Mouse (Mus musculus): ENCODE measurements around the gene Lcn9.

Gene Lcn9

GRCm38 (mm10) chr2:25847226-25847625 is 24.3 kb downstream of the Lcn9 start, which contains the start of gene Sohlh1:
Gene Sohlh1, minus strand, starts transcription at chr2:25847248.
- no peak for DNase-seq (ENCODE audit: low spot score)

GRCm38 (mm10) chr2:25850330-25850729 is 27.4 kb downstream of the Lcn9 start:
- peak; percentile 39 for DNase-seq (ENCODE audit: low spot score)

- no peak for DNase-seq (ENCODE audit: low spot score)
Measured at GRCm38 (mm10) chr2:25852626-25853025, 29.7 kb downstream of the Lcn9 start.

- DNase-seq (ENCODE audit: low spot score) = no peak
Measured at GRCm38 (mm10) chr2:25853998-25854397, 31.0 kb downstream of the Lcn9 start.

GRCm38 (mm10) chr2:25859891-25860290 is 36.9 kb downstream of the Lcn9 start:
- DNase-seq (ENCODE audit: low spot score) = no peak

- no peak for DNase-seq (ENCODE audit: low spot score)
Measured at GRCm38 (mm10) chr2:25862038-25862437, 39.1 kb downstream of the Lcn9 start.

GRCm38 (mm10) chr2:25862696-25863270 is 39.8 kb downstream of the Lcn9 start:
- no peak for DNase-seq (ENCODE audit: low spot score)

- DNase-seq (ENCODE audit: low spot score) = no peak
Measured at GRCm38 (mm10) chr2:25863337-25864131, 40.6 kb downstream of the Lcn9 start, which contains the start of gene Kcnt1. Gene Kcnt1, plus strand, starts transcription at chr2:25863734.

- no peak for DNase-seq (ENCODE audit: low spot score)
Measured at GRCm38 (mm10) chr2:25864230-25864629, 41.3 kb downstream of the Lcn9 start.

- DNase-seq (ENCODE audit: low spot score) = no peak
Measured at GRCm38 (mm10) chr2:25865412-25865811, 42.5 kb downstream of the Lcn9 start.

- DNase-seq (ENCODE audit: low spot score) = no peak
Measured at GRCm38 (mm10) chr2:25866656-25867055, 43.7 kb downstream of the Lcn9 start.

Data from spleen, adult 12 weeks (tissue).